Mouse (Mus musculus) layer of hippocampus, postnatal 36 days (tissue): ENCODE results near the gene Fscn1. TPM values are rescaled to one million over a fixed set of nuclear protein-coding genes. Genes with fewer than 3 reads are reported as not detected.

Experiments used
- DNase-seq, 2 experiments: peaks; one replicate each; pipeline ENCODE4 v3.0.0; 2022
- total RNA-seq, 2 experiments: library from RNA; stranded (reverse); gene quantifications; 2 replicates each; pipeline ENCODE4 v1.2.3; 2021

Fscn1 gene
- total RNA-seq, 2 experiments from 2014 or later: 185 to 194 TPM

GRCm38 (mm10) chr5:142935642-142936335, 24.4 kb upstream of the Fscn1 start:
- DNase-seq: peak; percentile 63 to 70

- peak; percentile 83 to 87 for DNase-seq
Observed at GRCm38 (mm10) chr5:142936336-142936719, 23.8 kb upstream of the Fscn1 start.

GRCm38 (mm10) chr5:142937956-142938727, 22.0 kb upstream of the Fscn1 start:
- DNase-seq: no peak

GRCm38 (mm10) chr5:142940393-142940792, 19.8 kb upstream of the Fscn1 start:
- DNase-seq: no peak

GRCm38 (mm10) chr5:142944979-142945682, 15.0 kb upstream of the Fscn1 start:
- no peak for DNase-seq

GRCm38 (mm10) chr5:142947460-142947859, 12.7 kb upstream of the Fscn1 start:
- no peak for DNase-seq

GRCm38 (mm10) chr5:142949580-142949979, 10.6 kb upstream of the Fscn1 start:
- no peak for DNase-seq

- no peak for DNase-seq
Observed at GRCm38 (mm10) chr5:142950405-142950804, 9.7 kb upstream of the Fscn1 start.

- DNase-seq: no peak
Observed at GRCm38 (mm10) chr5:142953641-142954040, 6.5 kb upstream of the Fscn1 start.

GRCm38 (mm10) chr5:142956956-142957703, 3.0 kb upstream of the Fscn1 start:
- DNase-seq: no peak

GRCm38 (mm10) chr5:142958464-142958863, 1.7 kb upstream of the Fscn1 start:
- no peak for DNase-seq

- no peak for DNase-seq
Observed at GRCm38 (mm10) chr5:142959156-142959555, 987 bp upstream of the Fscn1 start.

- DNase-seq: peak in 1 of 2 experiments; percentile 42
Observed at GRCm38 (mm10) chr5:142960775-142961271, 680 bp downstream of the Fscn1 start.

GRCm38 (mm10) chr5:142961398-142961880, 1.3 kb downstream of the Fscn1 start:
- DNase-seq: no peak

- DNase-seq: peak; percentile 47 to 54
Observed at GRCm38 (mm10) chr5:142961881-142962443, 1.8 kb downstream of the Fscn1 start.

GRCm38 (mm10) chr5:142962444-142962961, 2.4 kb downstream of the Fscn1 start:
- no peak for DNase-seq

GRCm38 (mm10) chr5:142963003-142963704, 3.0 kb downstream of the Fscn1 start:
- peak; percentile 61 to 64 for DNase-seq

- peak; percentile 50 for DNase-seq
Observed at GRCm38 (mm10) chr5:142963705-142964494, 3.8 kb downstream of the Fscn1 start.

- no peak for DNase-seq
Observed at GRCm38 (mm10) chr5:142964650-142965049, 4.5 kb downstream of the Fscn1 start.

- DNase-seq: peak; percentile 70 to 73
Observed at GRCm38 (mm10) chr5:142968411-142968810, 8.3 kb downstream of the Fscn1 start.
